9 mouse cellular contexts compared by ENCODE assay signal in genomic region chr10:68146842-68147241, GRCm38 (mm10).
A peak's percentile ranks its signal among the peaks of the same experiment; 100 is the strongest.
DNase-seq lines count a peak whose midpoint lies in the region; ATAC-seq and TF ChIP-seq lines count a peak whose summit lies in the region.
"Had no signal": no experiment of that assay in that cellular context is flagged by ENCODE, and none has a peak within 500 bp of the region (broad histone marks: within the 10 kb centered on the region; RNA-seq: fewer than 3 reads in every experiment).

No protein-coding gene starts in this region.

- peak; percentile 87 for TF ChIP-seq RAD21 in CH12.LX (IDR thresholded peaks at IDR 0.05; ENCODE audit: low read depth, low read length)

- no peaks in the 10 kb centered on the region for H3K79me2 ChIP-seq in heart, adult 2 months (replicated peaks; ENCODE audit: control insufficient read depth, insufficient read depth, low read length)
- no peaks in the 10 kb centered on the region for H3K79me2 ChIP-seq in CH12.LX (replicated peaks; ENCODE audit: control insufficient read depth, extremely low read depth, insufficient read depth, poor library complexity, severe bottlenecking)

- TF ChIP-seq CTCF in heart, adult 2 months (IDR thresholded peaks at IDR 0.05) = no peak; the same call in 1 of the 2 replicates
- TF ChIP-seq CTCF in CH12.LX (conservative IDR thresholded peaks at IDR 0.05 in 1 of 2, IDR thresholded peaks at IDR 0.05 in 1 of 2; ENCODE audit: low read depth in 2 of 2, low read length in 2 of 2) = peak; percentile 81 to 91
- peak; percentile 90 for TF ChIP-seq CTCF in stomach, postnatal 0 days (IDR thresholded peaks at IDR 0.05; ENCODE audit: low read depth)

- 0 out of 2 replicates have a peak, but pooled peaks have one; percentile 24 for TF ChIP-seq EP300 in heart, adult 2 months (IDR thresholded peaks at IDR 0.05; ENCODE audit: insufficient read depth, low read depth, low read length)
- no peak for TF ChIP-seq EP300 in CH12.LX (IDR thresholded peaks at IDR 0.05; ENCODE audit: low read length)
- TF ChIP-seq EP300 in stomach, postnatal 0 days (optimal IDR thresholded peaks at IDR 0.05) = no peak

- H3K36me3 ChIP-seq in heart, adult 2 months (ENCODE audit: control insufficient read depth, insufficient read depth, low read length) = peaks cover 5% of the 10 kb centered on the region
- no peaks in the 10 kb centered on the region; the same call in 1 of the 2 replicates for H3K36me3 ChIP-seq in heart, embryonic 11.5 days (ENCODE audit: control insufficient read depth, insufficient read depth, low read length)
- peaks cover 0 to 8% of the 10 kb centered on the region in 2 experiments for H3K36me3 ChIP-seq in CH12.LX (replicated peaks in 1 of 2; ENCODE audit: control insufficient read depth in 1 of 2, insufficient read depth in 1 of 2, low read length in 1 of 2)
- no peaks in the 10 kb centered on the region for H3K36me3 ChIP-seq in stomach, postnatal 0 days (ENCODE audit: control insufficient read depth, insufficient read depth, low read length)
- H3K36me3 ChIP-seq: embryonic facial prominence, embryonic 12.5 days had no signal

- in situ Hi-C loops in CH12.LX (cut with MboI; ENCODE audit: low pct_ligation_motif_present, low pct_unique_long_range_greater_than_20kb, low sequenced_read_pairs) = loop anchor here (5.0 to 10.0 kb wide), 2 partner anchors 150 to 282 kb away; no protein-coding TSS in a partner anchor

- H3K4me2 ChIP-seq in heart, embryonic 11.5 days = no peak overlapping the region
- no peak overlapping the region for H3K4me2 ChIP-seq in CH12.LX (ENCODE audit: insufficient read depth, low read depth, poor library complexity, severe bottlenecking)
- no peak overlapping the region for H3K4me2 ChIP-seq in stomach, postnatal 0 days (replicated peaks; ENCODE audit: low read depth)
- H3K4me2 ChIP-seq: embryonic facial prominence, embryonic 12.5 days had no signal

- WGBS in heart, adult 2 months = 7% methylated on average over 5 of the region's 5 CpGs
- WGBS in heart, embryonic 11.5 days (ENCODE audit: insufficient replicate concordance) = 5% methylated on average over 5 of the region's 5 CpGs
- 8% methylated on average over 5 of the region's 5 CpGs for WGBS in stomach, postnatal 0 days

- dilution Hi-C loops in CH12.LX (cut with MboI; ENCODE audit: extremely low pct_ligation_motif_present, extremely low pct_unique_long_range_greater_than_20kb, low sequenced_read_pairs) = no loop called here

- no peaks in the 10 kb centered on the region for H3K27me3 ChIP-seq in heart, adult 2 months (ENCODE audit: control insufficient read depth, insufficient read depth, low read length)
- H3K27me3 ChIP-seq in heart, embryonic 11.5 days (ENCODE audit: control insufficient read depth, insufficient read depth, low read length) = no peaks in the 10 kb centered on the region
- no peaks in the 10 kb centered on the region for H3K27me3 ChIP-seq in CH12.LX (replicated peaks)
- H3K27me3 ChIP-seq in stomach, postnatal 0 days (ENCODE audit: control insufficient read depth, insufficient read depth, low read length) = no peaks in the 10 kb centered on the region
- H3K27me3 ChIP-seq: embryonic facial prominence, embryonic 12.5 days had no signal

- H3K9ac ChIP-seq in heart, adult 2 months (ENCODE audit: low read depth, low read length) = no peak overlapping the region
- no peak overlapping the region for H3K9ac ChIP-seq in heart, embryonic 11.5 days (ENCODE audit: low read depth, low read length)
- H3K9ac ChIP-seq in CH12.LX (ENCODE audit: insufficient read depth, low read depth) = no peak overlapping the region
- no peak overlapping the region for H3K9ac ChIP-seq in stomach, postnatal 0 days (ENCODE audit: low read length)
- H3K9ac ChIP-seq: embryonic facial prominence, embryonic 12.5 days had no signal

- peak overlapping the region; percentile 45; the same call in 1 of the 2 replicates for H3K27ac ChIP-seq in heart, adult 2 months
- no peak overlapping the region for H3K27ac ChIP-seq in heart, embryonic 11.5 days (ENCODE audit: low read depth, low read length)
- H3K27ac ChIP-seq in CH12.LX (ENCODE audit: insufficient read depth, low read depth) = no peak overlapping the region
- no peak overlapping the region for H3K27ac ChIP-seq in stomach, postnatal 0 days (replicated peaks)
- H3K27ac ChIP-seq: embryonic facial prominence, embryonic 12.5 days had no signal

- TF ChIP-seq POLR2A in heart, adult 2 months (IDR thresholded peaks at IDR 0.05; ENCODE audit: insufficient read depth, low read depth, low read length) = no peak
- TF ChIP-seq POLR2A in CH12.LX (IDR thresholded peaks at IDR 0.05; ENCODE audit: low read depth, low read length) = no peak

- intact Hi-C loops in heart, adult 2 months (cut with DNase I) = loop anchor here (2.0 to 5.0 kb wide), 5 partner anchors 45 to 275 kb away; no protein-coding TSS in a partner anchor

- peak in 1 of 2 experiments; percentile 50 for DNase-seq in heart, adult 2 months
- peak; percentile 71 for DNase-seq in CH12.LX (ENCODE audit: extremely low read depth)
- peak; percentile 71 for DNase-seq in c-Kit-positive CD71-positive TER-119-positive erythroid progenitor cells, embryonic 14.5 days (ENCODE audit: low spot score)
- DNase-seq in forelimb bud, embryonic 11.5 days (ENCODE audit: low read depth, low spot score) = peak; percentile 77
- peak; percentile 63 to 69 for DNase-seq in kidney, postnatal 36 days
- peak; percentile 85 for DNase-seq in lung, postnatal 25 days (ENCODE audit: low spot score)
- peak; percentile 47 for DNase-seq in stomach, postnatal 0 days (ENCODE audit: low spot score)

- H3K4me3 ChIP-seq in heart, adult 2 months = no peak overlapping the region
- H3K4me3 ChIP-seq in heart, embryonic 11.5 days (ENCODE audit: low read depth, low read length) = no peak overlapping the region
- H3K4me3 ChIP-seq in CH12.LX (replicated peaks in 1 of 3; ENCODE audit: low read depth in 2 of 3, low read length in 2 of 3, poor library complexity in 1 of 3) = no peak overlapping the region
- H3K4me3 ChIP-seq in stomach, postnatal 0 days (ENCODE audit: low read depth, low read length) = no peak overlapping the region
- H3K4me3 ChIP-seq: embryonic facial prominence, embryonic 12.5 days had no signal

- peaks cover 6% of the 10 kb centered on the region for H3K4me1 ChIP-seq in heart, adult 2 months (ENCODE audit: control insufficient read depth, insufficient read depth, low read length)
- H3K4me1 ChIP-seq in heart, embryonic 11.5 days (ENCODE audit: control insufficient read depth, insufficient read depth, low read length) = no peaks in the 10 kb centered on the region
- peaks cover 2 to 18% of the 10 kb centered on the region in 2 experiments; a peak in 3 of 4 replicates for H3K4me1 ChIP-seq in CH12.LX (ENCODE audit: control insufficient read depth in 1 of 2, insufficient read depth in 2 of 2)
- H3K4me1 ChIP-seq in stomach, postnatal 0 days (replicated peaks; ENCODE audit: control insufficient read depth, insufficient read depth) = no peaks in the 10 kb centered on the region; the same call in 1 of the 2 replicates

- peaks cover 2% of the 10 kb centered on the region; the same call in 1 of the 2 replicates for H3K9me3 ChIP-seq in heart, embryonic 11.5 days (replicated peaks; ENCODE audit: control insufficient read depth, low read length)
- peaks cover 4% of the 10 kb centered on the region for H3K9me3 ChIP-seq in CH12.LX (replicated peaks; ENCODE audit: low read length)
- H3K9me3 ChIP-seq in stomach, postnatal 0 days (ENCODE audit: control insufficient read depth, low read length) = no peaks in the 10 kb centered on the region

- no peak for ATAC-seq in heart, embryonic 11.5 days (replicated peaks; ENCODE audit: insufficient number of reproducible peaks, low FRiP score, low TSS enrichment)
- ATAC-seq in stomach, postnatal 0 days (ENCODE audit: low FRiP score, low TSS enrichment) = no peak

TF ChIP-seq in CH12.LX, 34 proteins besides CTCF, POLR2A, EP300 and RAD21:
- TF ChIP-seq SMC3 (IDR thresholded peaks at IDR 0.05; ENCODE audit: low read depth, low read length) (peak; percentile 85), JUND (conservative IDR thresholded peaks at IDR 0.05; ENCODE audit: low read depth, low read length) (0 out of 2 replicates have a peak, but pooled peaks have one; percentile 16), ZMIZ1 (IDR thresholded peaks at IDR 0.05; ENCODE audit: low read depth, low read length) (no peak), ZC3H11A (IDR thresholded peaks at IDR 0.05; ENCODE audit: low read depth, low read length) (peak; percentile 48)
TF ChIP-seq in CH12.LX: peak in this region for 3.
